ENCODE assay signal across 1 mouse cellular context in the genomic region with DNA sequence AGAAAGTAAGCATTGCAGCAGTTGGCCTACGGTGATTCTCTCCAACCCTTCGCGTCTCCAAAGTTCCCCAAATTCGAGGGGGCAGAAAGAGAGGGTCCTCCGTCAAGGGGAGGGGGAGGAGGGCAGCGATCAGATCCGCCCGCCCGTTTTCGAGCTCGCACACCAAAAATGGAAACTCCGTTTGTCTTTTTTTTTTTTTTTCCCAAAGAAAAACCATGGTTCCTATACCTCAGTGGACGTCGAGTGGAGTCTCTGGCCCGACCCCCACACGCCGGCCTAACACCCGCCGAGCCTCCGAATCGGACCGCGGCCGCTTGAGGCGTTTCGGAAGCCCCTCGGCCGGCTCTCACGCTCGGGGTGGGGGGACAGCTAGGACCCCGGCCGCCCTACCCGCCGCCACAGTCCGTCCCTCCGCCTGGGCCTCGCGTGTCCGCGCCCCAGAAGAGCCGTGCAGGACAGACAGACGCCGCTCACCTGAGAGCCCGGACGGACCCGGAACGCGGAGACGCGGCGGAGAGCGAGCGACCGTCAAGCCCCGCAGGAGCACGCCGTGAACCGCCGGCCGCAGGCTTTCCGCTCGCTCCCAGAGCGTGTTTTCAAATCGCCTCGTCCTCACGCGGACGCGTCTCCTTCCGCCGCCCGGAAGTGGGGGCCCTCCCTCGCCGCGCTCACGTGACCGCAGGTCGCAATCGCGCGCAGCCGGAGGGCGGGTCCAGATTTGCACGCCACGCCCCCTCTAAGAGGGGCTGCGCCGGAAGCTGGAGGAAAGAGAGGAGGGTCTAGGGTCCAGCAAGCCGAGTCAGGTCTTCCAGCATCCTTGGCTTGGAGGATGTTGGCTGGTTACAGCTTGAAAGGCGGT.
TF ChIP-seq lines count a peak whose summit lies in the region.

A gene (minus strand): TSS at position 668 of the 859 bp plus-strand sequence.

TF ChIP-seq in CH12.LX, 34 proteins besides CTCF, POLR2A, EP300 and RAD21 (continued from another document):
- peak; percentile 92 for TF ChIP-seq ELF1 (IDR thresholded peaks at IDR 0.05; ENCODE audit: low read depth, low read length)
- TF ChIP-seq ZMIZ1 (IDR thresholded peaks at IDR 0.05; ENCODE audit: low read depth, low read length), result peak; percentile 79
- peak; percentile 78 for TF ChIP-seq HCFC1 (IDR thresholded peaks at IDR 0.05; ENCODE audit: low read depth, low read length)
- TF ChIP-seq KAT2A (IDR thresholded peaks at IDR 0.05; ENCODE audit: insufficient replicate concordance, low read length), result 0 out of 2 replicates have a peak, but pooled peaks have one; percentile 69
- TF ChIP-seq ETS1 (conservative IDR thresholded peaks at IDR 0.05; ENCODE audit: low read depth, low read length), result peak; percentile 54
- TF ChIP-seq ZC3H11A (IDR thresholded peaks at IDR 0.05; ENCODE audit: low read depth, low read length), result no peak
- 0 out of 2 replicates have a peak, but pooled peaks have one; percentile 7 for TF ChIP-seq CHD1 (IDR thresholded peaks at IDR 0.05; ENCODE audit: low read depth, low read length)
- TF ChIP-seq MEF2A (IDR thresholded peaks at IDR 0.05; ENCODE audit: borderline replicate concordance, low read depth, low read length), result peak; percentile 68; the same call in 1 of the 2 replicates
- no peak for TF ChIP-seq JUND (conservative IDR thresholded peaks at IDR 0.05; ENCODE audit: low read depth, low read length)
- peak; percentile 95 for TF ChIP-seq MAX (IDR thresholded peaks at IDR 0.05; ENCODE audit: low read length)
- TF ChIP-seq MAFK (IDR thresholded peaks at IDR 0.05; ENCODE audit: insufficient replicate concordance, low read length), result no peak
- peak; percentile 97 for TF ChIP-seq USF1 (IDR thresholded peaks at IDR 0.05; ENCODE audit: low read depth, low read length)
- TF ChIP-seq E2F4 (IDR thresholded peaks at IDR 0.05; ENCODE audit: insufficient replicate concordance, low read depth, low read length), result no peak
- TF ChIP-seq MXI1 (IDR thresholded peaks at IDR 0.05; ENCODE audit: low read depth, low read length), result peak; percentile 94
- no peak for TF ChIP-seq GABPA (IDR thresholded peaks at IDR 0.05; ENCODE audit: insufficient replicate concordance, low read depth, low read length)
- peak; percentile 68; the same call in 1 of the 2 replicates for TF ChIP-seq POLR2AphosphoS2 (IDR thresholded peaks at IDR 0.05; ENCODE audit: low read depth, low read length)
- no peak for TF ChIP-seq UBTF (IDR thresholded peaks at IDR 0.05; ENCODE audit: low read depth, low read length)
- peak; percentile 99 for TF ChIP-seq BHLHE40 (IDR thresholded peaks at IDR 0.05; ENCODE audit: low read depth, low read length)
- peak; percentile 71; the same call in 1 of the 2 replicates for TF ChIP-seq TBP (conservative IDR thresholded peaks at IDR 0.05; ENCODE audit: low read depth, low read length)
- no peak for TF ChIP-seq ZNF384 (IDR thresholded peaks at IDR 0.05; ENCODE audit: low read depth, low read length)
- TF ChIP-seq ZKSCAN1 (IDR thresholded peaks at IDR 0.05; ENCODE audit: borderline replicate concordance, low read depth, low read length), result no peak
